Mouse (Mus musculus) embryonic fibroblast, embryonic 13.5 days (primary cell): Measurements from ENCODE around the gene Hist2h2be.

ENCODE experiments used
- CTCF ChIP-seq: IDR thresholded peaks from 2 replicates; pipeline ENCODE4 v1.5.1; 2011; ENCODE audit warnings: mild to moderate bottlenecking, control low read depth, low read length, moderate library complexity, borderline replicate concordance; ENCODE audit not compliant: insufficient read depth
- POLR2A ChIP-seq: IDR thresholded peaks from 2 replicates; pipeline ENCODE4 v1.6.1; 2011; ENCODE audit warnings: low read depth, mild to moderate bottlenecking, control low read depth, low read length, moderate library complexity

- TF ChIP-seq CTCF (no peak), POLR2A (no peak)
These were observed 4.5 kb downstream of the Hist2h2be start for GRCm38 (mm10) chr3:96225421-96225820.
